Mouse (Mus musculus): ENCODE results near the gene Rnf208.

DNA sequence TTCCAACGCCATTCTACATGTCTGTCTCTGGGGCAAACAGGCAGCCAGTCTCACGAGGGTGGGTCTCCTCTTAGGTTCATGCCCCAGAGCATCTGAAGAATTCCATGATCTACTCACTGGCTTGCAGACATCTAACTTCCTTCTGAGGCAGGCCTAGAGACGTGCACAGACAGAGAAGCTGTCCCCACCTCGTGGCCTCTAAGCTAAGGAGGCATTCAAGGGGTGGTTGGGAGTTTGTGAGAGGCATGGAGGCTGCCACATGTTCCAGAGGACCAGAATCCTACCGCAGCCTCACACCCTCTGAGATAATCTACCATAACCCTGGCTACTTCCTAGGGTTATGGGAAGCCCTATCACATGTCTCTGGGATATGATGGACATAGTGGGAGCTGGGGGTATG, 48.0 kb upstream of the Rnf208 start:
- TF ChIP-seq ZC3H11A (IDR thresholded peaks at IDR 0.05; ENCODE audit: borderline replicate concordance, low read depth, low read length) (no peak), CHD2 (IDR thresholded peaks at IDR 0.05; ENCODE audit: low read depth, low read length) (no peak), ZNF384 (IDR thresholded peaks at IDR 0.05; ENCODE audit: low read depth, low read length) (no peak)

All from ES-E14 (cell line).